22 mouse cellular contexts compared by ENCODE assay signal in the genomic region with DNA sequence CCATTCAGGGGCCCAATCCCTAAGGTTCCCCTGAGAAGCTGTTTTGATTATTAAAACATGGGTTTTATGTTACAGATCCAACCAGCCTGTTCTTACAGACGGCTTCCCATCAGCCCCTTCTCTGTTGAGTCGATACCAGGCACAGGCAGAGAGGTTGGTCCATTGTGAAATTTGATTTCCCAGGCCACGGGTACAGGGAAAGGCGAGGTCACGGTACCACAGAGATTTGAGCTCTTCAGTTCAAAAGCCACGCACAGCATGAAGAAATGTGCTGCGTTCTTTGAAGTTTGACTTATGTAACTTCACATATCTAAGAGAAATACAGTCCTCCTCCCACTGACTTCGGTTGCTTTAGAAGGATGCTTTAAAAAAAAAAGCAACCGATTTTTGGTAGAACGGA.
"Had no signal": no experiment of that assay in that cellular context is flagged by ENCODE, and none has a peak within 500 bp of the region (broad histone marks: within the 10 kb centered on the region; RNA-seq: fewer than 3 reads in every experiment).

No protein-coding gene starts in this region.

- H3K27ac ChIP-seq: kidney, postnatal 0 days; left cerebral cortex, adult 2 months; liver, embryonic 14.5 days; lung, embryonic 15.5 days; midbrain, embryonic 10.5 days; neural tube, embryonic 12.5 days; neural tube, embryonic 15.5 days; stomach, postnatal 0 days had no signal

- H3K9me3 ChIP-seq: lung, embryonic 15.5 days; midbrain, embryonic 10.5 days; neural tube, embryonic 12.5 days; neural tube, embryonic 15.5 days had no signal

- H3K4me3 ChIP-seq: left cerebral cortex, adult 2 months; lung, embryonic 15.5 days; megakaryocyte, embryonic 14.5 days; midbrain, embryonic 10.5 days; neural tube, embryonic 12.5 days; neural tube, embryonic 15.5 days had no signal

- DNase-seq: kidney, postnatal 25 days; layer of hippocampus, postnatal 36 days; lung, adult 18-20 months; lung, postnatal 10 days; lung, postnatal 36 days; midbrain, embryonic 14.5 days; right cerebral cortex, adult 18-20 months; right cerebral cortex, postnatal 14 days; right cerebral cortex, postnatal 4 days; thymus, adult 2 months; thymus, postnatal 14 days; thymus, postnatal 4 days had no signal

- H3K4me1 ChIP-seq: lung, embryonic 15.5 days; megakaryocyte, embryonic 14.5 days; neural tube, embryonic 12.5 days had no signal

- H3K9ac ChIP-seq: liver, embryonic 14.5 days; lung, embryonic 15.5 days; neural tube, embryonic 12.5 days; neural tube, embryonic 15.5 days had no signal

- H3K4me2 ChIP-seq: liver, embryonic 11.5 days; lung, embryonic 15.5 days; neural tube, embryonic 12.5 days; neural tube, embryonic 15.5 days had no signal

- H3K36me3 ChIP-seq: lung, embryonic 15.5 days; neural tube, embryonic 12.5 days; neural tube, embryonic 15.5 days had no signal

- H3K27me3 ChIP-seq: lung, embryonic 15.5 days; neural tube, embryonic 12.5 days; neural tube, embryonic 15.5 days had no signal
